Mouse (Mus musculus) heart, embryonic 13.5 days (tissue): ENCODE results near the gene 5730596B20Rik. TPM values are rescaled to one million over a fixed set of nuclear protein-coding genes. Genes with fewer than 3 reads are reported as not detected.

Experiments used
- ATAC-seq: fragments of 200-750 bp; cut with Nextera tagmentation; 2 replicates; pipeline ENCODE4 v1.8.0; 2017; ENCODE audit warnings: moderate TSS enrichment; ENCODE audit not compliant: insufficient number of reproducible peaks, low FRiP score, low TSS enrichment; ENCODE audit errors: extremely low read depth
- H3K27ac ChIP-seq: fragments of 300-500 bp; sonication (generic); replicated peaks from 2 replicates; pipeline ENCODE4 v1.5.1; 2015; ENCODE audit warnings: moderate library complexity, mild to moderate bottlenecking, inconsistent platforms
- H3K27me3 ChIP-seq: fragments of 300-500 bp; sonication (generic); replicated peaks from 2 replicates; pipeline ENCODE4 v1.6.1; 2015; ENCODE audit warnings: mild to moderate bottlenecking, inconsistent platforms
- H3K36me3 ChIP-seq: fragments of 300-500 bp; sonication (generic); 2 replicates; pipeline ENCODE4 v1.6.1; 2015; ENCODE audit warnings: mild to moderate bottlenecking, inconsistent platforms
- H3K4me1 ChIP-seq: fragments of 300-500 bp; sonication (generic); 2 replicates; pipeline ENCODE4 v1.6.1; 2015; ENCODE audit warnings: inconsistent platforms
- H3K4me2 ChIP-seq: fragments of 300-500 bp; sonication (generic); 2 replicates; pipeline ENCODE4 v1.6.1; 2015; ENCODE audit warnings: inconsistent platforms, mild to moderate bottlenecking, moderate library complexity
- H3K4me3 ChIP-seq: fragments of 300-500 bp; sonication (generic); 2 replicates; pipeline ENCODE4 v1.5.1; 2015; ENCODE audit warnings: moderate library complexity, mild to moderate bottlenecking, inconsistent platforms
- H3K9ac ChIP-seq: fragments of 300-500 bp; sonication (generic); 2 replicates; pipeline ENCODE4 v1.6.1; 2015; ENCODE audit warnings: inconsistent platforms, mild to moderate bottlenecking, moderate library complexity
- H3K9me3 ChIP-seq: fragments of 300-500 bp; sonication (generic); 2 replicates; pipeline ENCODE4 v1.6.1; 2016; ENCODE audit warnings: inconsistent platforms
- WGBS: fragments of 180-500 bp; shearing (Covaris S2); methylation state at CpG from one replicate; pipeline ENCODE4 v1.1.7; 2015; ENCODE audit warnings: mixed read lengths; 5-methylcytosine and 5-hydroxymethylcytosine counted together
- polyA plus RNA-seq: library from polyadenylated mRNA; unstranded; fragments of >200 nt; fragmentation: Nextera tagmentation; extraction: Ambion mirVana; gene quantifications from 2 replicates; pipeline ENCODE4 v1.2.1, GENCODE M21; 2015

Gene 5730596B20Rik
- polyA plus RNA-seq, 1 experiment from 2014 or later, result 0.33 TPM

- Histone ChIP-seq H3K27ac (peak overlapping the region; percentile 8), H3K27me3 (peaks cover 99% of the 10 kb centered on the region), H3K4me2 (peak overlapping the region; percentile 50), H3K4me3 (peak overlapping the region; percentile 52), H3K9ac (peak overlapping the region; percentile 64), H3K36me3 (no peaks in the 10 kb centered on the region), H3K4me1 (no peaks in the 10 kb centered on the region), H3K9me3 (no peaks in the 10 kb centered on the region)
- no peak for ATAC-seq
- 5% methylated on average over 4 of the region's 4 CpGs for WGBS
These were observed 1.8 kb downstream of the 5730596B20Rik start for GRCm38 (mm10) chr6:52178918-52179665.

GRCm38 (mm10) chr6:52179690-52180089, 2.4 kb downstream of the 5730596B20Rik start:
- Histone ChIP-seq H3K9me3 (no peaks in the 10 kb centered on the region), H3K27me3 (peaks cover 100% of the 10 kb centered on the region), H3K9ac (peak overlapping the region; percentile 64), H3K4me2 (peak overlapping the region; percentile 50), H3K36me3 (no peaks in the 10 kb centered on the region), H3K27ac (peak overlapping the region; percentile 8; the same call in 1 of the 2 replicates), H3K4me3 (peak overlapping the region; percentile 52), H3K4me1 (no peaks in the 10 kb centered on the region)
- ATAC-seq, result no peak
- WGBS, result 0% methylated on average over 10 of the region's 10 CpGs

- no peaks in the 10 kb centered on the region for H3K4me1 ChIP-seq
- H3K27me3 ChIP-seq, result peaks cover 100% of the 10 kb centered on the region
- WGBS, result 7% methylated on average over 11 of the region's 11 CpGs
- H3K4me2 ChIP-seq, result peak overlapping the region; percentile 50
- peak overlapping the region; percentile 52 for H3K4me3 ChIP-seq
- H3K9me3 ChIP-seq, result no peaks in the 10 kb centered on the region
- peak overlapping the region; percentile 64; the same call in 1 of the 2 replicates for H3K9ac ChIP-seq
- H3K27ac ChIP-seq, result 0 out of 2 replicates have a peak overlapping the region, but pooled peaks have one; percentile 5
- no peak for ATAC-seq
- no peaks in the 10 kb centered on the region for H3K36me3 ChIP-seq
These were observed 3.0 kb downstream of the 5730596B20Rik start for GRCm38 (mm10) chr6:52180213-52180710.

- Histone ChIP-seq H3K4me1 (no peaks in the 10 kb centered on the region), H3K27me3 (peaks cover 100% of the 10 kb centered on the region), H3K4me3 (peak overlapping the region; percentile 52), H3K36me3 (no peaks in the 10 kb centered on the region), H3K9me3 (no peaks in the 10 kb centered on the region), H3K27ac (0 out of 2 replicates have a peak overlapping the region, but pooled peaks have one; percentile 5), H3K9ac (0 out of 2 replicates have a peak overlapping the region, but pooled peaks have one; percentile 64), H3K4me2 (peak overlapping the region; percentile 50; the same call in 1 of the 2 replicates)
- no peak for ATAC-seq
- WGBS, result 13% methylated on average over 3 of the region's 3 CpGs
These were observed 3.4 kb downstream of the 5730596B20Rik start for GRCm38 (mm10) chr6:52180726-52181125.

GRCm38 (mm10) chr6:52182030-52182429, 4.7 kb downstream of the 5730596B20Rik start:
- 29% methylated on average over 2 of the region's 2 CpGs for WGBS
- no peaks in the 10 kb centered on the region for H3K4me1 ChIP-seq
- no peak overlapping the region for H3K4me3 ChIP-seq
- H3K27ac ChIP-seq, result no peak overlapping the region
- no peaks in the 10 kb centered on the region for H3K36me3 ChIP-seq
- peaks cover 100% of the 10 kb centered on the region for H3K27me3 ChIP-seq
- no peaks in the 10 kb centered on the region for H3K9me3 ChIP-seq
- H3K9ac ChIP-seq, result no peak overlapping the region
- no peak for ATAC-seq
- no peak overlapping the region for H3K4me2 ChIP-seq

GRCm38 (mm10) chr6:52182793-52183192, 5.5 kb downstream of the 5730596B20Rik start:
- WGBS, result 29% methylated on average over 1 of the region's 1 CpGs
- Histone ChIP-seq H3K36me3 (no peaks in the 10 kb centered on the region), H3K9me3 (no peaks in the 10 kb centered on the region), H3K4me2 (no peak overlapping the region), H3K4me1 (no peaks in the 10 kb centered on the region), H3K9ac (no peak overlapping the region), H3K27me3 (peaks cover 100% of the 10 kb centered on the region), H3K4me3 (no peak overlapping the region), H3K27ac (no peak overlapping the region)
- no peak for ATAC-seq

GRCm38 (mm10) chr6:52183311-52184080, 6.2 kb downstream of the 5730596B20Rik start:
- no peak overlapping the region for H3K27ac ChIP-seq
- H3K9ac ChIP-seq, result no peak overlapping the region
- no peaks in the 10 kb centered on the region for H3K36me3 ChIP-seq
- no peaks in the 10 kb centered on the region for H3K9me3 ChIP-seq
- peaks cover 100% of the 10 kb centered on the region for H3K27me3 ChIP-seq
- H3K4me2 ChIP-seq, result no peak overlapping the region
- WGBS, result 17% methylated on average over 10 of the region's 10 CpGs
- no peak for ATAC-seq
- H3K4me3 ChIP-seq, result no peak overlapping the region
- no peaks in the 10 kb centered on the region for H3K4me1 ChIP-seq

- 7% methylated on average over 6 of the region's 6 CpGs for WGBS
- no peak overlapping the region for H3K27ac ChIP-seq
- no peak overlapping the region for H3K9ac ChIP-seq
- H3K9me3 ChIP-seq, result no peaks in the 10 kb centered on the region
- H3K4me2 ChIP-seq, result peak overlapping the region; percentile 26
- H3K27me3 ChIP-seq, result peaks cover 100% of the 10 kb centered on the region
- ATAC-seq, result no peak
- no peaks in the 10 kb centered on the region for H3K4me1 ChIP-seq
- no peak overlapping the region for H3K4me3 ChIP-seq
- no peaks in the 10 kb centered on the region for H3K36me3 ChIP-seq
These were observed 7.4 kb downstream of the 5730596B20Rik start for GRCm38 (mm10) chr6:52184668-52185067.

- ATAC-seq, result no peak
- Histone ChIP-seq H3K9me3 (no peaks in the 10 kb centered on the region), H3K4me3 (no peak overlapping the region), H3K36me3 (no peaks in the 10 kb centered on the region), H3K27me3 (peaks cover 100% of the 10 kb centered on the region), H3K9ac (no peak overlapping the region), H3K27ac (no peak overlapping the region), H3K4me2 (peak overlapping the region; percentile 26), H3K4me1 (no peaks in the 10 kb centered on the region)
- 3% methylated on average over 19 of the region's 19 CpGs for WGBS
These were observed 7.9 kb downstream of the 5730596B20Rik start for GRCm38 (mm10) chr6:52185222-52185621.

- Histone ChIP-seq H3K4me1 (no peaks in the 10 kb centered on the region), H3K4me2 (no peak overlapping the region), H3K27ac (no peak overlapping the region), H3K9ac (no peak overlapping the region), H3K27me3 (peaks cover 100% of the 10 kb centered on the region), H3K36me3 (no peaks in the 10 kb centered on the region), H3K9me3 (no peaks in the 10 kb centered on the region), H3K4me3 (no peak overlapping the region)
- no peak for ATAC-seq
- WGBS, result 12% methylated on average over 3 of the region's 3 CpGs
These were observed 8.5 kb downstream of the 5730596B20Rik start for GRCm38 (mm10) chr6:52185834-52186233.

- Histone ChIP-seq H3K9ac (no peak overlapping the region), H3K27ac (no peak overlapping the region), H3K27me3 (peaks cover 100% of the 10 kb centered on the region), H3K9me3 (no peaks in the 10 kb centered on the region), H3K36me3 (no peaks in the 10 kb centered on the region), H3K4me1 (peaks cover 6% of the 10 kb centered on the region), H3K4me3 (no peak overlapping the region), H3K4me2 (no peak overlapping the region)
- ATAC-seq, result no peak
- 24% methylated on average over 1 of the region's 1 CpGs for WGBS
These were observed 9.2 kb downstream of the 5730596B20Rik start for GRCm38 (mm10) chr6:52186500-52186899.
